Mouse (Mus musculus) spleen, adult 2 months (tissue): Measurements from ENCODE around the gene Mymx.

Experiments
- CTCF ChIP-seq: fragments of 200-500 bp; IDR thresholded peaks from 2 replicates; pipeline ENCODE4 v1.5.1; 2011; ENCODE audit warnings: mild to moderate bottlenecking, inconsistent platforms; ENCODE audit not compliant: insufficient read depth, insufficient read length, insufficient replicate concordance; ENCODE audit errors: extremely low read depth
- POLR2A ChIP-seq: fragments of 200-500 bp; IDR thresholded peaks from 2 replicates; pipeline ENCODE4 v1.6.1; 2011; ENCODE audit warnings: low read depth, low read length, inconsistent platforms

GRCm38 (mm10) chr17:45566360-45567161, 35.3 kb downstream of the Mymx start:
- TF ChIP-seq CTCF = no peak
- TF ChIP-seq POLR2A = no peak
